Mouse (Mus musculus) MEL (cell line): ENCODE measurements around the gene Pxylp1. TPM values are rescaled to one million over a fixed set of nuclear protein-coding genes. Genes with fewer than 3 reads are reported as not detected.
A peak's percentile ranks its signal among the peaks of the same experiment; 100 is the strongest.

Experiments
- DNase-seq: peaks from one replicate; pipeline ENCODE4 v3.0.0; 2011; ENCODE audit warnings: low read depth, low spot score
- H3K27ac ChIP-seq: 2 replicates; pipeline ENCODE4 v1.5.1; 2012; ENCODE audit warnings: low read depth, mild to moderate bottlenecking, control low read depth, low read length, moderate library complexity; ENCODE audit not compliant: control insufficient read depth
- H3K27me3 ChIP-seq, 2 experiments: fragments of 150-350 bp in 1 of 2; sonication (generic) in 1 of 2; 2 replicates each; pipeline ENCODE4 v1.6.1; 2012; ENCODE audit warnings: low read length in 2 of 2, mild to moderate bottlenecking in 2 of 2, improper control_type of control experiment in 1 of 2, moderate library complexity in 1 of 2; ENCODE audit not compliant: insufficient read depth in 2 of 2, control insufficient read depth in 1 of 2
- H3K36me3 ChIP-seq, 2 experiments: 2 replicates each; pipeline ENCODE4 v1.6.1; 2012 to 2014; ENCODE audit warnings: low read length in 2 of 2, improper control_type of control experiment in 1 of 2, inconsistent platforms in 1 of 2, mild to moderate bottlenecking in 1 of 2; ENCODE audit not compliant: insufficient read depth in 2 of 2, control insufficient read depth in 1 of 2
- H3K4me1 ChIP-seq, 2 experiments: fragments of 150-350 bp in 1 of 2; sonication (generic) in 1 of 2; 2 replicates each; pipeline ENCODE4 v1.6.1; 2012; ENCODE audit warnings: low read length in 2 of 2, improper control_type of control experiment in 1 of 2, mild to moderate bottlenecking in 1 of 2; ENCODE audit not compliant: insufficient read depth in 2 of 2, control insufficient read depth in 1 of 2
- H3K4me3 ChIP-seq, 2 experiments: fragments of 150-350 bp in 1 of 2; sonication (generic) in 1 of 2; 2 replicates each; pipeline ENCODE4 v1.5.1; 2012; ENCODE audit warnings: low read depth in 2 of 2, low read length in 2 of 2, mild to moderate bottlenecking in 2 of 2, moderate library complexity in 2 of 2, control low read depth in 1 of 2, improper control_type of control experiment in 1 of 2; ENCODE audit not compliant: control insufficient read depth in 1 of 2, insufficient read depth in 1 of 2
- H3K79me2 ChIP-seq: 2 replicates; pipeline ENCODE4 v1.6.1; 2012; ENCODE audit warnings: mild to moderate bottlenecking, low read length, moderate library complexity; ENCODE audit not compliant: control insufficient read depth, poor library complexity, insufficient read depth
- H3K9ac ChIP-seq: 2 replicates; pipeline ENCODE4 v1.6.1; 2012; ENCODE audit warnings: low read depth, mild to moderate bottlenecking, control low read depth, low read length, moderate library complexity; ENCODE audit not compliant: control insufficient read depth, poor library complexity, severe bottlenecking
- H3K9me3 ChIP-seq: fragments of 150-350 bp; sonication (generic); replicated peaks from 2 replicates; pipeline ENCODE4 v1.6.1; 2012; ENCODE audit warnings: mild to moderate bottlenecking, low read length, improper control_type of control experiment, moderate library complexity; ENCODE audit not compliant: insufficient read depth
- BHLHE40 ChIP-seq: IDR thresholded peaks from 2 replicates; pipeline ENCODE4 v1.6.1; 2012; ENCODE audit warnings: low read depth, mild to moderate bottlenecking, inconsistent platforms, low read length, improper control_type of control experiment, borderline replicate concordance
- CHD1 ChIP-seq: IDR thresholded peaks from 2 replicates; pipeline ENCODE4 v1.6.1; 2012; ENCODE audit warnings: low read depth, mild to moderate bottlenecking, inconsistent platforms, low read length, improper control_type of control experiment
- CHD2 ChIP-seq: IDR thresholded peaks from 2 replicates; pipeline ENCODE4 v1.6.1; 2011; ENCODE audit warnings: low read length, improper control_type of control experiment
- CTCF ChIP-seq, 3 experiments: IDR thresholded peaks in 2 of 3; conservative IDR thresholded peaks in 1 of 3; 2 replicates each; pipeline ENCODE4 v1.5.1; 2011 to 2012; ENCODE audit warnings: low read length in 3 of 3, low read depth in 2 of 3, mild to moderate bottlenecking in 2 of 3, improper control_type of control experiment in 1 of 3, inconsistent platforms in 1 of 3, mixed read lengths in 1 of 3, moderate library complexity in 1 of 3; ENCODE audit not compliant: control insufficient read depth in 1 of 3, insufficient read depth in 1 of 3, poor library complexity in 1 of 3, severe bottlenecking in 1 of 3
- ELF1 ChIP-seq: IDR thresholded peaks from 2 replicates; pipeline ENCODE4 v1.6.1; 2014; ENCODE audit warnings: low read depth, mild to moderate bottlenecking, inconsistent platforms, low read length, improper control_type of control experiment, moderate library complexity
- EP300 ChIP-seq, 2 experiments: IDR thresholded peaks; 2 replicates each; pipeline ENCODE4 v1.6.1; 2011; ENCODE audit warnings: improper control_type of control experiment in 2 of 2, low read length in 2 of 2, low read depth in 1 of 2, mild to moderate bottlenecking in 1 of 2
- ETS1 ChIP-seq: IDR thresholded peaks from 2 replicates; pipeline ENCODE4 v1.6.1; 2012; ENCODE audit warnings: low read depth, mild to moderate bottlenecking, inconsistent platforms, low read length, improper control_type of control experiment, moderate library complexity
- GABPA ChIP-seq: IDR thresholded peaks from 2 replicates; pipeline ENCODE4 v1.6.1; 2012; ENCODE audit warnings: low read depth, mild to moderate bottlenecking, inconsistent platforms, low read length, improper control_type of control experiment, moderate library complexity
- HCFC1 ChIP-seq: IDR thresholded peaks from 2 replicates; pipeline ENCODE4 v1.6.1; 2012; ENCODE audit warnings: low read depth, mild to moderate bottlenecking, inconsistent platforms, low read length, improper control_type of control experiment, moderate library complexity
- JUND ChIP-seq: IDR thresholded peaks from 2 replicates; pipeline ENCODE4 v1.6.1; 2011; ENCODE audit warnings: low read depth, mild to moderate bottlenecking, improper control_type of control experiment, low read length
- KAT2A ChIP-seq: conservative IDR thresholded peaks from 2 replicates; pipeline ENCODE4 v1.6.1; 2012; ENCODE audit warnings: low read depth, low read length, improper control_type of control experiment, inconsistent platforms
- MAFK ChIP-seq: IDR thresholded peaks from 2 replicates; pipeline ENCODE4 v1.6.1; 2011; ENCODE audit warnings: low read depth, mild to moderate bottlenecking, low read length, improper control_type of control experiment, borderline replicate concordance
- MAX ChIP-seq: IDR thresholded peaks from 2 replicates; pipeline ENCODE4 v1.6.1; 2011; ENCODE audit warnings: low read length, improper control_type of control experiment
- MEF2A ChIP-seq: IDR thresholded peaks from 2 replicates; pipeline ENCODE4 v1.6.1; 2014; ENCODE audit warnings: low read depth, mild to moderate bottlenecking, inconsistent platforms, low read length, improper control_type of control experiment; ENCODE audit not compliant: poor library complexity, insufficient replicate concordance, severe bottlenecking; ENCODE audit errors: extremely low read depth
- MXI1 ChIP-seq: IDR thresholded peaks from 2 replicates; pipeline ENCODE4 v1.6.1; 2011; ENCODE audit warnings: mild to moderate bottlenecking, low read depth, low read length, improper control_type of control experiment
- MYB ChIP-seq: IDR thresholded peaks from 2 replicates; pipeline ENCODE4 v1.6.1; 2011; ENCODE audit warnings: mild to moderate bottlenecking, low read depth, low read length, improper control_type of control experiment
- MYC ChIP-seq: IDR thresholded peaks from 2 replicates; pipeline ENCODE4 v1.6.1; 2011; ENCODE audit warnings: low read depth, mild to moderate bottlenecking, low read length, improper control_type of control experiment, moderate library complexity
- NELFE ChIP-seq: IDR thresholded peaks from 2 replicates; pipeline ENCODE4 v1.6.1; 2011; ENCODE audit warnings: low read depth, low read length, improper control_type of control experiment
- NRF1 ChIP-seq: IDR thresholded peaks from 2 replicates; pipeline ENCODE4 v1.6.1; 2014; ENCODE audit warnings: low read depth, mild to moderate bottlenecking, inconsistent platforms, low read length, improper control_type of control experiment, moderate library complexity; ENCODE audit not compliant: poor library complexity, insufficient read depth, severe bottlenecking
- POLR2A ChIP-seq, 2 experiments: IDR thresholded peaks; 2 replicates each; pipeline ENCODE4 v1.6.1; 2011 to 2012; ENCODE audit warnings: low read length in 2 of 2, mild to moderate bottlenecking in 2 of 2, control low read depth in 1 of 2, improper control_type of control experiment in 1 of 2, low read depth in 1 of 2, moderate library complexity in 1 of 2; ENCODE audit not compliant: control insufficient read depth in 1 of 2, insufficient read depth in 1 of 2, poor library complexity in 1 of 2
- POLR2AphosphoS2 ChIP-seq: IDR thresholded peaks from 2 replicates; pipeline ENCODE4 v1.6.1; 2011; ENCODE audit warnings: low read length, improper control_type of control experiment
- POLR2AphosphoS5 ChIP-seq: IDR thresholded peaks from 2 replicates; pipeline ENCODE4 v1.6.1; 2012; ENCODE audit warnings: low read depth, borderline replicate concordance, mild to moderate bottlenecking, inconsistent platforms, low read length, moderate library complexity, mixed read lengths
- RAD21 ChIP-seq: IDR thresholded peaks from 2 replicates; pipeline ENCODE4 v1.6.1; 2011; ENCODE audit warnings: mild to moderate bottlenecking, low read depth, low read length, improper control_type of control experiment
- RCOR1 ChIP-seq: IDR thresholded peaks from 2 replicates; pipeline ENCODE4 v1.6.1; 2012; ENCODE audit warnings: low read depth, mild to moderate bottlenecking, inconsistent platforms, low read length, improper control_type of control experiment
- SIN3A ChIP-seq: IDR thresholded peaks from 2 replicates; pipeline ENCODE4 v1.6.1; 2012; ENCODE audit warnings: low read length, improper control_type of control experiment, inconsistent platforms
- SMC3 ChIP-seq: IDR thresholded peaks from 2 replicates; pipeline ENCODE4 v1.6.1; 2011; ENCODE audit warnings: low read depth, low read length, improper control_type of control experiment
- TAL1 ChIP-seq: IDR thresholded peaks from 2 replicates; pipeline ENCODE4 v1.6.1; 2012; ENCODE audit warnings: mild to moderate bottlenecking, inconsistent platforms, low read length, moderate library complexity, mixed read lengths
- TBP ChIP-seq: IDR thresholded peaks from 2 replicates; pipeline ENCODE4 v1.8.0; 2011; ENCODE audit warnings: low read depth, low read length, improper control_type of control experiment
- TCF12 ChIP-seq: IDR thresholded peaks from 2 replicates; pipeline ENCODE4 v1.6.1; 2014; ENCODE audit warnings: low read depth, mild to moderate bottlenecking, inconsistent platforms, low read length, improper control_type of control experiment, moderate library complexity
- UBTF ChIP-seq: IDR thresholded peaks from 2 replicates; pipeline ENCODE4 v1.6.1; 2012; ENCODE audit warnings: low read depth, mild to moderate bottlenecking, inconsistent platforms, low read length, improper control_type of control experiment, moderate library complexity, borderline replicate concordance; ENCODE audit not compliant: insufficient read depth
- USF2 ChIP-seq, 2 experiments: IDR thresholded peaks; 2 replicates each; pipeline ENCODE4 v1.6.1; 2011 to 2012; ENCODE audit warnings: improper control_type of control experiment in 2 of 2, low read length in 2 of 2, borderline replicate concordance in 1 of 2, inconsistent platforms in 1 of 2, low read depth in 1 of 2, mild to moderate bottlenecking in 1 of 2; ENCODE audit not compliant: insufficient read depth in 1 of 2
- ZC3H11A ChIP-seq: IDR thresholded peaks from 2 replicates; pipeline ENCODE4 v1.6.1; 2012; ENCODE audit warnings: low read depth, mild to moderate bottlenecking, inconsistent platforms, low read length, improper control_type of control experiment
- ZKSCAN1 ChIP-seq: IDR thresholded peaks from 2 replicates; pipeline ENCODE4 v1.6.1; 2012; ENCODE audit warnings: low read depth, mild to moderate bottlenecking, inconsistent platforms, low read length, improper control_type of control experiment, moderate library complexity
- ZMIZ1 ChIP-seq: IDR thresholded peaks from 2 replicates; pipeline ENCODE4 v1.6.1; 2012; ENCODE audit warnings: low read depth, mild to moderate bottlenecking, inconsistent platforms, low read length, improper control_type of control experiment, moderate library complexity
- ZNF384 ChIP-seq: IDR thresholded peaks from 2 replicates; pipeline ENCODE4 v1.6.1; 2012; ENCODE audit warnings: low read depth, mild to moderate bottlenecking, inconsistent platforms, low read length, improper control_type of control experiment
- polyA plus RNA-seq, 2 experiments: library from polyadenylated mRNA; stranded (reverse) in 1 of 2; unstranded in 1 of 2; fragments of >175 nt in 1 of 2; fragments of >200 nt in 1 of 2; gene quantifications; 2 replicates each; pipeline versions ENCODE4 v1.2.1 to v1.2.4; 2012; ENCODE audit warnings: low replicate concordance in 2 of 2, low read depth in 1 of 2; ENCODE audit not compliant: insufficient read length in 2 of 2, insufficient read depth in 1 of 2, missing spikeins in 1 of 2
- total RNA-seq: library from RNA; depleted of rRNA; stranded (reverse); fragments of 300-350 nt; gene quantifications from 2 replicates; pipeline ENCODE4 v1.2.3, GENCODE M21; 2012

The Pxylp1 gene
- total and polyA plus RNA-seq, 3 experiments: 5.7 to 9.9 TPM; not detected in 1

DNA sequence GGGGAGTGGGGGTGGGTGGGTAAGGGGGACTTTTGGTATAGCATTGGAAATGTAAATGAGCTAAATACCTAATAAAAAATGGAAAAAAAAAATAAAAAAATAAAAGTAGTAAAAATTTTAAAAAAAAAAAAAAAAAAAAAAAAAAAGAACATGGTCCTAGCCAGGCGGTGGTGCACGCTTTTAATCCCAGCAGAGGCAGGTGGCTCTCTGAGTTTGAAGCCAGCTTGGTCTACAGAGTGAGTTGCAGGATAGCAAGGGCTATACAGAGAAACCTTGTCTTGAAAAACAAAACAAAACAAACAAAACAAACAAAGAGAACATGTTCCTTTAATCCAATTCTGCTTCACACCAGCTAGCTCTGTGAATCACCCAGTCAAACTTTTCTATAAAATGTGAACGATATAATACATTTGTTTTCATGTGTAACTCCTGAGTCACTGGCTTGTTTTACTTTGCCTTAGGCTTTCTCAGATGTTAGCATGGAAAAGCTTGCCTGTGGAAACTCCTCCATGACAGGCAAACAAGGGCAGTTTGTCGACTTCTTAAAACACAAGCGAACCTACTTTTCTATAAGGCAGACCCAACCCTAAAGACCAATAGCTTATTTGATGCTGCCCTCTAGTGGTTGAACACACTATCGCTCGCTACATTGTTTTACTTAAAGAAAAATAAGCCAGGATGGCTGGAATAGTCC is 74.2 kb downstream of the Pxylp1 start:
- no peak overlapping the region for H3K27ac ChIP-seq
- no peaks in the 10 kb centered on the region for H3K4me1 ChIP-seq
- H3K9me3 ChIP-seq: no peaks in the 10 kb centered on the region
- H3K4me3 ChIP-seq: no peak overlapping the region
- no peaks in the 10 kb centered on the region for H3K79me2 ChIP-seq
- H3K36me3 ChIP-seq: peaks cover 0 to 3% of the 10 kb centered on the region in 2 experiments; a peak in 1 of 4 replicates
- DNase-seq: peak; percentile 90
- H3K27me3 ChIP-seq: no peaks in the 10 kb centered on the region
- H3K9ac ChIP-seq: peak overlapping the region; percentile 53
- no peak for TF ChIP-seq TAL1
- no peak; the same call in 1 of the 2 replicates for TF ChIP-seq ELF1
- no peak; the same call in 1 of the 2 replicates for TF ChIP-seq TCF12
- no peak for TF ChIP-seq CHD1
- no peak for TF ChIP-seq KAT2A
- 0 out of 2 replicates have a peak, but pooled peaks have one; percentile 36 for TF ChIP-seq JUND
- TF ChIP-seq ZC3H11A: peak; percentile 98
- peak; percentile 71; the same call in 1 of the 2 replicates for TF ChIP-seq ZNF384
- TF ChIP-seq UBTF: no peak
- no peak; the same call in none of the 2 replicates for TF ChIP-seq RAD21
- peak; percentile 37 to 99 (median 65); a peak in 5 of 6 replicates for TF ChIP-seq CTCF (IDR thresholded peaks at IDR 0.05 in 2 of 3, conservative IDR thresholded peaks at IDR 0.05 in 1 of 3; ENCODE audit: control insufficient read depth in 1 of 3, insufficient read depth in 1 of 3, low read depth in 2 of 3, low read length in 3 of 3, poor library complexity in 1 of 3, severe bottlenecking in 1 of 3)
- TF ChIP-seq NRF1: no peak
- no peak for TF ChIP-seq ZMIZ1
- TF ChIP-seq USF2 (IDR thresholded peaks at IDR 0.05; ENCODE audit: borderline replicate concordance in 1 of 2, insufficient read depth in 1 of 2, low read depth in 1 of 2, low read length in 2 of 2): no peak
- no peak for TF ChIP-seq POLR2AphosphoS2
- no peak for TF ChIP-seq POLR2A (IDR thresholded peaks at IDR 0.05; ENCODE audit: control insufficient read depth in 1 of 2, insufficient read depth in 1 of 2, low read depth in 1 of 2, low read length in 2 of 2, poor library complexity in 1 of 2)
- TF ChIP-seq MEF2A: no peak
- no peak for TF ChIP-seq GABPA
- TF ChIP-seq EP300 (IDR thresholded peaks at IDR 0.05; ENCODE audit: low read depth in 1 of 2, low read length in 2 of 2): no peak
- TF ChIP-seq SMC3: peak; percentile 97
- TF ChIP-seq MAFK: 0 out of 2 replicates have a peak, but pooled peaks have one; percentile 23
- peak; percentile 83 for TF ChIP-seq SIN3A
- TF ChIP-seq BHLHE40: 0 out of 2 replicates have a peak, but pooled peaks have one; percentile 41
- TF ChIP-seq MYC: peak; percentile 62; the same call in 1 of the 2 replicates
- no peak for TF ChIP-seq ETS1
- TF ChIP-seq TBP: no peak
- 0 out of 2 replicates have a peak, but pooled peaks have one; percentile 15 for TF ChIP-seq RCOR1
- no peak for TF ChIP-seq CHD2
- TF ChIP-seq ZKSCAN1: no peak
- TF ChIP-seq NELFE: no peak
- TF ChIP-seq MAX: 0 out of 2 replicates have a peak, but pooled peaks have one; percentile 30
- no peak; the same call in 1 of the 2 replicates for TF ChIP-seq HCFC1
- TF ChIP-seq MYB: no peak
- TF ChIP-seq POLR2AphosphoS5: no peak
- TF ChIP-seq MXI1: 0 out of 2 replicates have a peak, but pooled peaks have one; percentile 49
